Mouse (Mus musculus) CH12.LX (cell line): ENCODE results near the gene Fgfr2. TPM values are rescaled to one million over a fixed set of nuclear protein-coding genes. Genes with fewer than 3 reads are reported as not detected.

Experiments used
- DNase-seq: peaks from one replicate; pipeline ENCODE4 v3.0.0-alpha.2; 2013; ENCODE audit errors: extremely low read depth
- H3K27ac ChIP-seq: 2 replicates; pipeline ENCODE4 v1.5.1; 2012; ENCODE audit warnings: low read depth, mild to moderate bottlenecking, control low read depth, moderate library complexity; ENCODE audit not compliant: insufficient read depth
- H3K27me3 ChIP-seq: replicated peaks from 2 replicates; pipeline ENCODE3; 2012; ENCODE audit warnings: inconsistent platforms
- H3K36me3 ChIP-seq, 2 experiments: replicated peaks in 1 of 2; 2 replicates each; pipeline versions ENCODE3 to v1.6.1; 2012; ENCODE audit warnings: inconsistent platforms in 1 of 2, low read length in 1 of 2, mild to moderate bottlenecking in 1 of 2, mixed read lengths in 1 of 2, moderate library complexity in 1 of 2; ENCODE audit not compliant: control insufficient read depth in 1 of 2, insufficient read depth in 1 of 2
- H3K4me1 ChIP-seq, 2 experiments: 2 replicates each; pipeline ENCODE4 v1.6.1; 2012; ENCODE audit warnings: inconsistent platforms in 1 of 2, moderate library complexity in 1 of 2; ENCODE audit not compliant: insufficient read depth in 2 of 2, control insufficient read depth in 1 of 2
- H3K4me2 ChIP-seq: 2 replicates; pipeline ENCODE4 v1.6.1; 2012; ENCODE audit warnings: low read depth, mild to moderate bottlenecking, control low read depth; ENCODE audit not compliant: poor library complexity, insufficient read depth, severe bottlenecking
- H3K4me3 ChIP-seq, 3 experiments: fragments of 150-350 bp in 1 of 3; sonication (generic) in 1 of 3; replicated peaks in 1 of 3; 2 replicates each; pipeline versions ENCODE3 to v1.5.1; 2011 to 2012; ENCODE audit warnings: low read depth in 2 of 3, low read length in 2 of 3, mild to moderate bottlenecking in 2 of 3, moderate library complexity in 2 of 3, control low read depth in 1 of 3, improper control_type of control experiment in 1 of 3, inconsistent platforms in 1 of 3, mixed read lengths in 1 of 3; ENCODE audit not compliant: poor library complexity in 1 of 3
- H3K79me2 ChIP-seq: replicated peaks from 2 replicates; pipeline ENCODE4 v1.6.1; 2012; ENCODE audit warnings: mild to moderate bottlenecking, moderate library complexity; ENCODE audit not compliant: control insufficient read depth, poor library complexity, insufficient read depth, severe bottlenecking; ENCODE audit errors: extremely low read depth
- H3K9ac ChIP-seq: 2 replicates; pipeline ENCODE4 v1.6.1; 2012; ENCODE audit warnings: low read depth, mild to moderate bottlenecking, control low read depth, moderate library complexity; ENCODE audit not compliant: insufficient read depth
- H3K9me3 ChIP-seq: replicated peaks from 2 replicates; pipeline ENCODE3; 2012; ENCODE audit warnings: low read length, inconsistent platforms, mixed read lengths
- BHLHE40 ChIP-seq: IDR thresholded peaks from 2 replicates; pipeline ENCODE4 v1.6.1; 2011; ENCODE audit warnings: mild to moderate bottlenecking, low read depth, low read length, improper control_type of control experiment
- CHD1 ChIP-seq: IDR thresholded peaks from 2 replicates; pipeline ENCODE4 v1.6.1; 2012; ENCODE audit warnings: low read depth, low read length, improper control_type of control experiment, inconsistent platforms
- CHD2 ChIP-seq: IDR thresholded peaks from 2 replicates; pipeline ENCODE4 v1.6.1; 2011; ENCODE audit warnings: low read length, improper control_type of control experiment
- CTCF ChIP-seq, 2 experiments: IDR thresholded peaks in 1 of 2; conservative IDR thresholded peaks in 1 of 2; 2 replicates each; pipeline ENCODE4 v1.5.1; 2011 to 2012; ENCODE audit warnings: low read depth in 2 of 2, low read length in 2 of 2, improper control_type of control experiment in 1 of 2, inconsistent platforms in 1 of 2, mild to moderate bottlenecking in 1 of 2, moderate library complexity in 1 of 2
- E2F4 ChIP-seq: IDR thresholded peaks from 2 replicates; pipeline ENCODE4 v1.6.1; 2011; ENCODE audit warnings: low read depth, low read length, improper control_type of control experiment; ENCODE audit not compliant: insufficient replicate concordance
- ELF1 ChIP-seq: IDR thresholded peaks from 2 replicates; pipeline ENCODE4 v1.6.1; 2014; ENCODE audit warnings: low read depth, mild to moderate bottlenecking, inconsistent platforms, low read length, improper control_type of control experiment
- EP300 ChIP-seq: IDR thresholded peaks from 2 replicates; pipeline ENCODE4 v1.6.1; 2011; ENCODE audit warnings: low read length, improper control_type of control experiment
- ETS1 ChIP-seq: conservative IDR thresholded peaks from 2 replicates; pipeline ENCODE4 v1.6.1; 2012; ENCODE audit warnings: low read depth, mild to moderate bottlenecking, inconsistent platforms, low read length, improper control_type of control experiment, moderate library complexity
- GABPA ChIP-seq: IDR thresholded peaks from 2 replicates; pipeline ENCODE4 v1.6.1; 2012; ENCODE audit warnings: low read depth, low read length, improper control_type of control experiment, inconsistent platforms; ENCODE audit not compliant: insufficient replicate concordance
- HCFC1 ChIP-seq: IDR thresholded peaks from 2 replicates; pipeline ENCODE4 v1.6.1; 2012; ENCODE audit warnings: low read depth, mild to moderate bottlenecking, inconsistent platforms, low read length, improper control_type of control experiment
- IRF4 ChIP-seq: IDR thresholded peaks from 2 replicates; pipeline ENCODE4 v1.6.1; 2014; ENCODE audit warnings: low read depth, mild to moderate bottlenecking, inconsistent platforms, low read length, improper control_type of control experiment
- JUN ChIP-seq: IDR thresholded peaks from 2 replicates; pipeline ENCODE4 v1.6.1; 2011; ENCODE audit warnings: low read depth, mild to moderate bottlenecking, low read length, improper control_type of control experiment, moderate library complexity; ENCODE audit not compliant: insufficient read depth
- JUND ChIP-seq: conservative IDR thresholded peaks from 2 replicates; pipeline ENCODE4 v1.6.1; 2011; ENCODE audit warnings: low read depth, low read length, improper control_type of control experiment
- KAT2A ChIP-seq: IDR thresholded peaks from 2 replicates; pipeline ENCODE4 v1.6.1; 2012; ENCODE audit warnings: low read length, improper control_type of control experiment, inconsistent platforms; ENCODE audit not compliant: insufficient replicate concordance
- MAFK ChIP-seq: IDR thresholded peaks from 2 replicates; pipeline ENCODE4 v1.6.1; 2011; ENCODE audit warnings: low read length, improper control_type of control experiment; ENCODE audit not compliant: insufficient replicate concordance
- MAX ChIP-seq: IDR thresholded peaks from 2 replicates; pipeline ENCODE4 v1.6.1; 2011; ENCODE audit warnings: low read length, improper control_type of control experiment
- MAZ ChIP-seq: IDR thresholded peaks from 2 replicates; pipeline ENCODE4 v1.6.1; 2012; ENCODE audit warnings: low read depth, mild to moderate bottlenecking, inconsistent platforms, low read length, improper control_type of control experiment, moderate library complexity
- MEF2A ChIP-seq: IDR thresholded peaks from 2 replicates; pipeline ENCODE4 v1.6.1; 2014; ENCODE audit warnings: low read depth, mild to moderate bottlenecking, inconsistent platforms, low read length, improper control_type of control experiment, borderline replicate concordance
- MXI1 ChIP-seq: IDR thresholded peaks from 2 replicates; pipeline ENCODE4 v1.6.1; 2011; ENCODE audit warnings: mild to moderate bottlenecking, low read depth, low read length, improper control_type of control experiment
- MYC ChIP-seq: IDR thresholded peaks from 2 replicates; pipeline ENCODE4 v1.6.1; 2011; ENCODE audit warnings: low read depth, mild to moderate bottlenecking, improper control_type of control experiment, low read length
- NELFE ChIP-seq: IDR thresholded peaks from 2 replicates; pipeline ENCODE4 v1.6.1; 2011; ENCODE audit warnings: low read depth, low read length, improper control_type of control experiment
- PAX5 ChIP-seq: IDR thresholded peaks from 2 replicates; pipeline ENCODE4 v1.6.1; 2012; ENCODE audit warnings: low read length, inconsistent platforms, mixed read lengths
- POLR2A ChIP-seq: IDR thresholded peaks from 2 replicates; pipeline ENCODE4 v1.6.1; 2011; ENCODE audit warnings: low read depth, mild to moderate bottlenecking, improper control_type of control experiment, low read length
- POLR2AphosphoS2 ChIP-seq: IDR thresholded peaks from 2 replicates; pipeline ENCODE4 v1.6.1; 2011; ENCODE audit warnings: low read depth, low read length, improper control_type of control experiment
- RAD21 ChIP-seq: IDR thresholded peaks from 2 replicates; pipeline ENCODE4 v1.6.1; 2011; ENCODE audit warnings: low read depth, mild to moderate bottlenecking, low read length, improper control_type of control experiment, moderate library complexity
- RCOR1 ChIP-seq: conservative IDR thresholded peaks from 2 replicates; pipeline ENCODE4 v1.6.1; 2012; ENCODE audit warnings: low read depth, mild to moderate bottlenecking, inconsistent platforms, low read length, improper control_type of control experiment
- SIN3A ChIP-seq: IDR thresholded peaks from 2 replicates; pipeline ENCODE4 v1.6.1; 2012; ENCODE audit warnings: low read length, improper control_type of control experiment, inconsistent platforms
- SMC3 ChIP-seq: IDR thresholded peaks from 2 replicates; pipeline ENCODE4 v1.6.1; 2011; ENCODE audit warnings: low read depth, low read length, improper control_type of control experiment
- TCF12 ChIP-seq: IDR thresholded peaks from 2 replicates; pipeline ENCODE4 v1.6.1; 2014; ENCODE audit warnings: low read depth, mild to moderate bottlenecking, inconsistent platforms, low read length, improper control_type of control experiment
- UBTF ChIP-seq: IDR thresholded peaks from 2 replicates; pipeline ENCODE4 v1.6.1; 2012; ENCODE audit warnings: low read depth, mild to moderate bottlenecking, inconsistent platforms, low read length, improper control_type of control experiment, moderate library complexity
- USF1 ChIP-seq: IDR thresholded peaks from 2 replicates; pipeline ENCODE4 v1.6.1; 2014; ENCODE audit warnings: low read depth, mild to moderate bottlenecking, inconsistent platforms, low read length, improper control_type of control experiment
- USF2 ChIP-seq: conservative IDR thresholded peaks from 2 replicates; pipeline ENCODE4 v1.6.1; 2011; ENCODE audit warnings: low read depth, low read length, improper control_type of control experiment
- ZC3H11A ChIP-seq: IDR thresholded peaks from 2 replicates; pipeline ENCODE4 v1.6.1; 2012; ENCODE audit warnings: low read depth, mild to moderate bottlenecking, inconsistent platforms, low read length, improper control_type of control experiment
- ZKSCAN1 ChIP-seq: IDR thresholded peaks from 2 replicates; pipeline ENCODE4 v1.6.1; 2012; ENCODE audit warnings: low read depth, inconsistent platforms, low read length, improper control_type of control experiment, borderline replicate concordance
- ZNF384 ChIP-seq: IDR thresholded peaks from 2 replicates; pipeline ENCODE4 v1.6.1; 2012; ENCODE audit warnings: low read depth, low read length, improper control_type of control experiment, inconsistent platforms
- dilution Hi-C: fragments of 300-500 bp; cut with MboI; formaldehyde crosslinking; loops from 2 replicates; pipeline ENCODE4 v1.14.3; 2020; ENCODE audit warnings: low sequenced_read_pairs; ENCODE audit not compliant: extremely low pct_unique_long_range_greater_than_20kb, extremely low pct_ligation_motif_present
- in situ Hi-C: fragments of 300-500 bp; cut with MboI; formaldehyde crosslinking; loops from 3 replicates; pipeline ENCODE4 v1.14.3; 2019; ENCODE audit warnings: low sequenced_read_pairs, low pct_ligation_motif_present, low pct_unique_long_range_greater_than_20kb, mixed read lengths
- polyA plus RNA-seq: library from polyadenylated mRNA; unstranded; fragments of >175 nt; gene quantifications from 2 replicates; pipeline ENCODE4 v1.2.1, GENCODE M21; 2012; ENCODE audit warnings: low read depth; ENCODE audit not compliant: insufficient read length
- total RNA-seq, 2 experiments: library from RNA; depleted of rRNA; stranded (reverse); fragments of 300-350 nt in 1 of 2; fragments of >200 nt in 1 of 2; gene quantifications; 2 replicates each; pipeline ENCODE4 v1.2.3; 2012 to 2014

Gene Fgfr2
- total and polyA plus RNA-seq, 3 experiments, result not detected

DNA sequence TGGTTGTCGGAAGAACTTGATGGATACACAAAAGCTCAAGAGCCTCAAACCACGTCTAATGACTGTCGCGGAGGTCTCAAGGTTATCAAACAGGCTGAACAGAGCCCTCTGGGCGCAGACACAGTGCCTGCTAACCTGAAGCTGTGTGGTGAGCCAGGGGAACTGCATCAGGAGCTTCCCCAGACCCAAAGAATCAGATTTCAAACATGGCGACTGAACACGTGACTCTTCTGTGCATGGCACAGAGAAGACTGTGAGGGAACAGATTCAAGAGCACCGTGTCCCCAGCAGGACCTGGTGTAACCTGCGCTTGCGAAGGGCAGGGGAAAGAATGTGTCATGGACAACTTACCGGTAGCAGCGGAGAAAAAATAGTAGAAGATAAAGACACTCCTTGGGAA, 1805.6 kb downstream of the Fgfr2 start:
- in situ Hi-C loops, result no loop called here
- Histone ChIP-seq H3K27me3 (no peaks in the 10 kb centered on the region), H3K4me3 (no peak overlapping the region), H3K27ac (no peak overlapping the region), H3K36me3 (peaks cover 0 to 1% of the 10 kb centered on the region in 2 experiments), H3K9me3 (no peaks in the 10 kb centered on the region), H3K4me2 (no peak overlapping the region), H3K79me2 (no peaks in the 10 kb centered on the region), H3K9ac (no peak overlapping the region), H3K4me1 (peaks cover 0 to 4% of the 10 kb centered on the region in 2 experiments; a peak in 2 of 4 replicates)
- no peak for DNase-seq
- no peak for TF ChIP-seq CHD1
- TF ChIP-seq USF2, result no peak
- TF ChIP-seq MYC, result no peak
- dilution Hi-C loops, result no loop called here

DNA sequence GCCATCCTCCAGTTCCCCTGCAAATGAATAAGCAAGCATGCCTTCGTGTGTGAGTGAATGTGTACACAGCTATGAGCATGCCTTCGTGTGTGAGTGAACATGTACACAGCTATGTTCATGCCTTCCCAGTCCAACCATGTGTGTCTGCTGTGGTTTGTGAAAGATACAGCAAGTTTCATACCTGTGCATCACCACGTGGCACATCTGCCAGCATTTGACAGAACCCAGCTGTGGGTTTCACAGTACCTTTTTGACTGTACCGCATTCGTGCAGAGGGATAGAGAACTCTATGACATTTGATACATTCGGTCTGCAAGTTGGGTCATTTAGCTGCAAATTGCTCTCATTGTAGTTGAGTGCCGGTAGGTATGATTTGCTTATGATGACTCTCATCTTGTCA, 1808.7 kb downstream of the Fgfr2 start:
- Histone ChIP-seq H3K27me3 (no peaks in the 10 kb centered on the region), H3K4me3 (no peak overlapping the region), H3K27ac (no peak overlapping the region), H3K79me2 (no peaks in the 10 kb centered on the region), H3K36me3 (peaks cover 0 to 1% of the 10 kb centered on the region in 2 experiments), H3K9ac (no peak overlapping the region), H3K9me3 (no peaks in the 10 kb centered on the region), H3K4me1 (peaks cover 4% of the 10 kb centered on the region in 2 experiments; a peak in 3 of 4 replicates), H3K4me2 (no peak overlapping the region)
- TF ChIP-seq E2F4, result no peak
- TF ChIP-seq POLR2A, result no peak
- TF ChIP-seq ZNF384, result no peak
- no peak for TF ChIP-seq POLR2AphosphoS2
- no peak for TF ChIP-seq MEF2A
- TF ChIP-seq BHLHE40, result peak; percentile 77
- TF ChIP-seq UBTF, result no peak
- peak; percentile 78 for TF ChIP-seq MYC
- no peak for TF ChIP-seq CHD2
- TF ChIP-seq ZKSCAN1, result no peak
- TF ChIP-seq EP300, result peak; percentile 62; the same call in 1 of the 2 replicates
- TF ChIP-seq ZC3H11A, result no peak
- no peak for TF ChIP-seq HCFC1
- TF ChIP-seq CHD1, result no peak
- peak; percentile 77 for TF ChIP-seq MXI1
- no peak for TF ChIP-seq RAD21
- TF ChIP-seq ELF1, result no peak
- TF ChIP-seq JUN, result no peak
- TF ChIP-seq USF1, result no peak
- peak; percentile 75; the same call in 1 of the 2 replicates for TF ChIP-seq SIN3A
- TF ChIP-seq CTCF (conservative IDR thresholded peaks at IDR 0.05 in 1 of 2, IDR thresholded peaks at IDR 0.05 in 1 of 2; ENCODE audit: low read depth in 2 of 2, low read length in 2 of 2), result no peak
- TF ChIP-seq TCF12, result 0 out of 2 replicates have a peak, but pooled peaks have one; percentile 29
- no peak for TF ChIP-seq GABPA
- TF ChIP-seq IRF4, result no peak
- no peak for TF ChIP-seq ETS1
- TF ChIP-seq RCOR1, result no peak
- TF ChIP-seq JUND, result peak; percentile 23; the same call in 1 of the 2 replicates
- no peak for TF ChIP-seq KAT2A
- no peak for TF ChIP-seq PAX5
- TF ChIP-seq NELFE, result no peak
- TF ChIP-seq MAFK, result no peak
- TF ChIP-seq SMC3, result no peak
- no peak for TF ChIP-seq MAZ
- peak; percentile 89 for TF ChIP-seq MAX
- dilution Hi-C loops, result no loop called here
- in situ Hi-C loops, result no loop called here
- DNase-seq, result peak; percentile 16
